Mouse (Mus musculus) hindbrain, embryonic 14.5 days (tissue): ENCODE results near the gene Qsox2. TPM values are rescaled to one million over a fixed set of nuclear protein-coding genes. Genes with fewer than 3 reads are reported as not detected.

ENCODE experiments used
- polyA plus RNA-seq: library from polyadenylated mRNA; unstranded; fragments of >200 nt; fragmentation: Nextera tagmentation; extraction: Ambion mirVana; gene quantifications from 2 replicates; pipeline ENCODE4 v1.2.1, GENCODE M21; 2014

Gene Qsox2
- polyA plus RNA-seq, 1 experiment from 2014 or later, result 16.1 TPM

Other genes with a start within 250 kb of the Qsox2 start
- 139 and 146 TPM in 2 replicates for gene Ubac1, start 215.8 kb downstream of the Qsox2 start, polyA plus RNA-seq
- 18.3 and 19.2 TPM in 2 replicates for gene Nacc2, start 114.3 kb downstream of the Qsox2 start, polyA plus RNA-seq
- gene Lhx3, start 29.2 kb downstream of the Qsox2 start, polyA plus RNA-seq, result 5.5 and 5.8 TPM in 2 replicates
- 0.25 and 0.29 TPM in 2 replicates for gene Ccdc187, start 57.0 kb upstream of the Qsox2 start, polyA plus RNA-seq
- 96.7 and 101 TPM in 2 replicates for gene Gpsm1, start 78.0 kb upstream of the Qsox2 start, polyA plus RNA-seq
- gene Dnlz, start 114.6 kb upstream of the Qsox2 start, polyA plus RNA-seq, result 27.7 and 28.3 TPM in 2 replicates
- gene Card9, start 123.4 kb upstream of the Qsox2 start, polyA plus RNA-seq, result 1.9 and 2.1 TPM in 2 replicates
- gene Snapc4, start 143.1 kb upstream of the Qsox2 start, polyA plus RNA-seq, result 25.4 and 29.3 TPM in 2 replicates
- 134 and 141 TPM in 2 replicates for gene Entr1, start 151.8 kb upstream of the Qsox2 start, polyA plus RNA-seq
- gene Pmpca, start 151.8 kb upstream of the Qsox2 start, polyA plus RNA-seq, result 76.8 and 81.6 TPM in 2 replicates
- gene Inpp5e, start 171.7 kb upstream of the Qsox2 start, polyA plus RNA-seq, result 22.1 and 23.0 TPM in 2 replicates
- gene Sec16a, start 207.7 kb upstream of the Qsox2 start, polyA plus RNA-seq, result 29.1 and 30.0 TPM in 2 replicates